8 mouse cellular contexts compared by ENCODE assay signal in the genomic region with DNA sequence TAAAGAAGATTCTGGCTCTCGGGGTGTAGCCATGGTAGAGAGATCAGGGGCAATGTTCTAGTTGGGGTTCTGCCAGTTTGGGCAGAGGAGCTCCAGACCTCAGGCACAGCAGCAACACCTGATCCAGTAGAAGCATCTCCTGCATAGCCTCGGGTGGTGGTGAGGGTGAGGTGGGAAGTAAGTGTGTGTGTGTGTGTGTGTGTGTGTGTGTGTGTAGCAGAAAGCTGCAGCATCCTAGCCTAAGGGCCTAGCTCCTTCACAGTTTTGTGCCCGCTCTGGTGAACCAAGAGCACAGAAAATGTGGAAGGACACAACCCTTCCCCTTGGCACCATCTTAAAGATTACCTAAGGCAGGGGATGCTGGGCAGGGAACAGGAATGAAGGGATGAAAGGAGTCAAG. TPM values are rescaled to one million over a fixed set of nuclear protein-coding genes. Genes with fewer than 3 reads are reported as not detected.
DNase-seq lines count a peak whose midpoint lies in the region; ATAC-seq and TF ChIP-seq lines count a peak whose summit lies in the region.

No protein-coding gene starts in this region.

- H3K27me3 ChIP-seq in lung, embryonic 16.5 days (ENCODE audit: control insufficient read depth, insufficient read depth, low read depth, low read length) = no peaks in the 10 kb centered on the region
- H3K27me3 ChIP-seq in intestine, postnatal 0 days (replicated peaks; ENCODE audit: control insufficient read depth, insufficient read depth, low read length) = no peaks in the 10 kb centered on the region
- H3K27me3 ChIP-seq in neural tube, embryonic 15.5 days (replicated peaks) = no peaks in the 10 kb centered on the region

- peak overlapping the region; percentile 83; the same call in 1 of the 2 replicates for H3K9ac ChIP-seq in lung, embryonic 16.5 days (ENCODE audit: low read length)
- H3K9ac ChIP-seq in intestine, postnatal 0 days (ENCODE audit: low read depth, low read length) = no peak overlapping the region
- H3K9ac ChIP-seq in neural tube, embryonic 15.5 days (replicated peaks) = no peak overlapping the region

- no peak for TF ChIP-seq CTCF in lung, adult 2 months (IDR thresholded peaks at IDR 0.05; ENCODE audit: insufficient read depth, low read length)
- TF ChIP-seq CTCF in intestine, postnatal 0 days (IDR thresholded peaks at IDR 0.05; ENCODE audit: low read depth) = no peak

- no peaks in the 10 kb centered on the region for H3K36me3 ChIP-seq in lung, embryonic 16.5 days (ENCODE audit: control insufficient read depth, insufficient read depth, low read length)
- no peaks in the 10 kb centered on the region for H3K36me3 ChIP-seq in intestine, postnatal 0 days (ENCODE audit: control insufficient read depth, insufficient read depth)
- H3K36me3 ChIP-seq in neural tube, embryonic 15.5 days = no peaks in the 10 kb centered on the region

- DNase-seq in lung, adult 2 months = no peak
- no peak for DNase-seq in layer of hippocampus, postnatal 10 days (ENCODE audit: low spot score in 2 of 2)
- DNase-seq in adrenal gland, postnatal 36 days = no peak
- no peak for DNase-seq in thymus, adult 18-20 months

- H3K4me1 ChIP-seq in lung, embryonic 16.5 days (replicated peaks; ENCODE audit: control insufficient read depth, insufficient read depth, low read length) = peaks cover 16% of the 10 kb centered on the region
- H3K4me1 ChIP-seq in lung, adult 2 months (ENCODE audit: control insufficient read depth, insufficient read depth, low read length) = peaks cover 5% of the 10 kb centered on the region
- H3K4me1 ChIP-seq in intestine, postnatal 0 days (replicated peaks; ENCODE audit: control insufficient read depth, insufficient read depth, low read length) = no peaks in the 10 kb centered on the region
- H3K4me1 ChIP-seq in neural tube, embryonic 15.5 days = peaks cover 28% of the 10 kb centered on the region

- no peak overlapping the region for H3K27ac ChIP-seq in lung, embryonic 16.5 days (ENCODE audit: low read length)
- no peak overlapping the region for H3K27ac ChIP-seq in intestine, postnatal 0 days (ENCODE audit: low read depth, low read length)
- no peak overlapping the region for H3K27ac ChIP-seq in neural tube, embryonic 15.5 days (replicated peaks)

- ATAC-seq in lung, embryonic 16.5 days (ENCODE audit: low read depth) = peak; percentile 9; the same call in 1 of the 2 replicates
- ATAC-seq in erythroblast, adult 5-6 weeks (replicated peaks; ENCODE audit: low FRiP score, poor library complexity, severe bottlenecking) = peak; percentile 14
- ATAC-seq in intestine, postnatal 0 days = peak; percentile 9; the same call in 1 of the 2 replicates
- ATAC-seq in neural tube, embryonic 15.5 days (ENCODE audit: low FRiP score) = peak; percentile 28

- H3K9me3 ChIP-seq in lung, embryonic 16.5 days (ENCODE audit: control insufficient read depth, low read length) = no peaks in the 10 kb centered on the region
- no peaks in the 10 kb centered on the region for H3K9me3 ChIP-seq in intestine, postnatal 0 days (ENCODE audit: control insufficient read depth)
- H3K9me3 ChIP-seq in neural tube, embryonic 15.5 days (replicated peaks) = no peaks in the 10 kb centered on the region

- TF ChIP-seq POLR2A in lung, adult 2 months (IDR thresholded peaks at IDR 0.05; ENCODE audit: borderline replicate concordance, extremely low read depth, low read depth, low read length) = no peak

- H3K4me2 ChIP-seq in lung, embryonic 16.5 days (ENCODE audit: low read depth, low read length) = peak overlapping the region; percentile 58
- H3K4me2 ChIP-seq in intestine, postnatal 0 days (replicated peaks; ENCODE audit: low read depth) = peak overlapping the region; percentile 81
- peak overlapping the region; percentile 74 for H3K4me2 ChIP-seq in neural tube, embryonic 15.5 days

- 41% methylated on average over 3 of the region's 3 CpGs for WGBS in lung, embryonic 16.5 days
- 34% methylated on average over 3 of the region's 3 CpGs for WGBS in lung, adult 2 months
- 39% methylated on average over 3 of the region's 3 CpGs for WGBS in intestine, postnatal 0 days
- 48% methylated on average over 3 of the region's 3 CpGs for WGBS in neural tube, embryonic 15.5 days

- H3K4me3 ChIP-seq in lung, embryonic 16.5 days (ENCODE audit: low read length) = peak overlapping the region; percentile 92
- H3K4me3 ChIP-seq in lung, adult 2 months (replicated peaks; ENCODE audit: extremely low read depth, low read depth, low read length) = no peak overlapping the region
- H3K4me3 ChIP-seq in intestine, postnatal 0 days (ENCODE audit: low read depth, low read length) = peak overlapping the region; percentile 73
- peak overlapping the region; percentile 66 for H3K4me3 ChIP-seq in neural tube, embryonic 15.5 days (replicated peaks)

RNA-seq across cellular contexts. Expression of a gene that starts 0.5 kb away (rescaled TPM):
- 12.8 and 13.0 TPM in 2 replicates for polyA plus RNA-seq in lung, embryonic 16.5 days (2015; fragmentation: Nextera tagmentation; extraction: Ambion mirVana)
- 16.1 and 20.2 TPM in 2 replicates for polyA plus RNA-seq in lung, adult 2 months (2012; rRNA removed)
- 1.0 and 1.3 TPM in 2 replicates for total RNA-seq in erythroblast, adult 5-6 weeks (2015; ENCODE audit: low replicate concordance)
- 0.51 and 2.6 TPM in 2 replicates for total RNA-seq in erythroblast, adult 5-6 weeks (2017; ENCODE audit: low replicate concordance)
- polyA plus RNA-seq in intestine, postnatal 0 days (2015; fragmentation: Nextera tagmentation; extraction: Ambion mirVana) = 3.3 and 3.7 TPM in 2 replicates
- 10.0 and 10.3 TPM in 2 replicates for polyA plus RNA-seq in neural tube, embryonic 15.5 days (2015; fragmentation: Nextera tagmentation; extraction: Ambion mirVana)
- total RNA-seq in layer of hippocampus, postnatal 10 days (2021) = 10 to 100 TPM; 12.9 to 14.9 TPM
- total RNA-seq in adrenal gland, postnatal 36 days (2021) = 10 to 100 TPM; 11.2 to 16.9 TPM

RNA-seq across cellular contexts. Expression of a gene that starts 34.8 kb away (rescaled TPM):
- polyA plus RNA-seq in lung, embryonic 16.5 days (2015; fragmentation: Nextera tagmentation; extraction: Ambion mirVana) = 10.7 and 12.2 TPM in 2 replicates
- 6.9 and 21.0 TPM in 2 replicates for polyA plus RNA-seq in lung, adult 2 months (2012; rRNA removed)
- 1.9 and 2.7 TPM in 2 replicates for total RNA-seq in erythroblast, adult 5-6 weeks (2015; ENCODE audit: low replicate concordance)
- 1.7 and 2.0 TPM in 2 replicates for total RNA-seq in erythroblast, adult 5-6 weeks (2017; ENCODE audit: low replicate concordance)
- 7.2 and 7.9 TPM in 2 replicates for polyA plus RNA-seq in intestine, postnatal 0 days (2015; fragmentation: Nextera tagmentation; extraction: Ambion mirVana)
- 4.9 and 5.3 TPM in 2 replicates for polyA plus RNA-seq in neural tube, embryonic 15.5 days (2015; fragmentation: Nextera tagmentation; extraction: Ambion mirVana)
- total RNA-seq in layer of hippocampus, postnatal 10 days (2021) = 10 to 100 TPM; 16.1 to 18.6 TPM
- total RNA-seq in adrenal gland, postnatal 36 days (2021) = 10 to 100 TPM; 37.1 to 84.7 TPM

RNA-seq across cellular contexts. Expression of a gene that starts 46.4 kb away (rescaled TPM):
- polyA plus RNA-seq in lung, embryonic 16.5 days (2015; fragmentation: Nextera tagmentation; extraction: Ambion mirVana) = 5.8 and 6.0 TPM in 2 replicates
- polyA plus RNA-seq in lung, adult 2 months (2012; rRNA removed) = 8.7 and 10.9 TPM in 2 replicates
- total RNA-seq in erythroblast, adult 5-6 weeks (2015; ENCODE audit: low replicate concordance) = 106 and 120 TPM in 2 replicates
- 299 and 366 TPM in 2 replicates for total RNA-seq in erythroblast, adult 5-6 weeks (2017; ENCODE audit: low replicate concordance)
- 2.6 TPM in 2 replicates for polyA plus RNA-seq in intestine, postnatal 0 days (2015; fragmentation: Nextera tagmentation; extraction: Ambion mirVana)
- 12.0 and 13.4 TPM in 2 replicates for polyA plus RNA-seq in neural tube, embryonic 15.5 days (2015; fragmentation: Nextera tagmentation; extraction: Ambion mirVana)
- 10 to 100 TPM; 47.0 to 49.1 TPM for total RNA-seq in layer of hippocampus, postnatal 10 days (2021)
- 10 to 100 TPM; 22.4 to 25.9 TPM for total RNA-seq in adrenal gland, postnatal 36 days (2021)
